Mouse (Mus musculus): ENCODE measurements around the gene Akap6. TPM values are rescaled to one million over a fixed set of nuclear protein-coding genes. Genes with fewer than 3 reads are reported as not detected.

Akap6 gene
- polyA plus RNA-seq, 1 experiment, result 27.4 TPM

GRCm38 (mm10) chr12:52933832-52934231, 234.6 kb downstream of the Akap6 start:
- TF ChIP-seq CTCF (IDR thresholded peaks at IDR 0.05; ENCODE audit: borderline replicate concordance, insufficient read depth, low read depth, low read length), result no peak
- no peak for TF ChIP-seq POLR2A (IDR thresholded peaks at IDR 0.05; ENCODE audit: borderline replicate concordance, insufficient read depth, low read length)
- H3K27me3 ChIP-seq (ENCODE audit: control insufficient read depth, insufficient read depth, low read length), result no peaks in the 10 kb centered on the region
- H3K4me3 ChIP-seq (replicated peaks; ENCODE audit: insufficient read depth, low read depth, low read length), result no peak overlapping the region
- H3K4me1 ChIP-seq (ENCODE audit: control insufficient read depth, insufficient read depth, low read length), result no peaks in the 10 kb centered on the region
- no peak overlapping the region for H3K27ac ChIP-seq (ENCODE audit: insufficient read depth, low read length)
- DNase-seq, result no peak
- 59% methylated on average over 11 of the region's 13 CpGs for WGBS

- WGBS, result 98% methylated on average over 3 of the region's 3 CpGs
- Histone ChIP-seq H3K27me3 (ENCODE audit: control insufficient read depth, insufficient read depth, low read length) (no peaks in the 10 kb centered on the region), H3K4me1 (ENCODE audit: control insufficient read depth, insufficient read depth, low read length) (no peaks in the 10 kb centered on the region), H3K4me3 (replicated peaks; ENCODE audit: insufficient read depth, low read depth, low read length) (no peak overlapping the region), H3K27ac (ENCODE audit: insufficient read depth, low read length) (no peak overlapping the region)
- TF ChIP-seq POLR2A (IDR thresholded peaks at IDR 0.05; ENCODE audit: borderline replicate concordance, insufficient read depth, low read length) (no peak), CTCF (IDR thresholded peaks at IDR 0.05; ENCODE audit: borderline replicate concordance, insufficient read depth, low read depth, low read length) (no peak)
- DNase-seq, result no peak
Measured at GRCm38 (mm10) chr12:52934989-52935388, 235.8 kb downstream of the Akap6 start.

GRCm38 (mm10) chr12:52938786-52939185, 239.6 kb downstream of the Akap6 start:
- TF ChIP-seq POLR2A (IDR thresholded peaks at IDR 0.05; ENCODE audit: borderline replicate concordance, insufficient read depth, low read length) (no peak), CTCF (IDR thresholded peaks at IDR 0.05; ENCODE audit: borderline replicate concordance, insufficient read depth, low read depth, low read length) (no peak)
- no peak overlapping the region for H3K27ac ChIP-seq (ENCODE audit: insufficient read depth, low read length)
- WGBS, result 94% methylated on average over 5 of the region's 5 CpGs
- no peak overlapping the region for H3K4me3 ChIP-seq (replicated peaks; ENCODE audit: insufficient read depth, low read depth, low read length)
- no peak for DNase-seq
- no peaks in the 10 kb centered on the region for H3K4me1 ChIP-seq (ENCODE audit: control insufficient read depth, insufficient read depth, low read length)
- no peaks in the 10 kb centered on the region for H3K27me3 ChIP-seq (ENCODE audit: control insufficient read depth, insufficient read depth, low read length)

GRCm38 (mm10) chr12:52939324-52939946, 240.3 kb downstream of the Akap6 start:
- Histone ChIP-seq H3K4me1 (ENCODE audit: control insufficient read depth, insufficient read depth, low read length) (no peaks in the 10 kb centered on the region), H3K27me3 (ENCODE audit: control insufficient read depth, insufficient read depth, low read length) (no peaks in the 10 kb centered on the region), H3K4me3 (replicated peaks; ENCODE audit: insufficient read depth, low read depth, low read length) (no peak overlapping the region), H3K27ac (ENCODE audit: insufficient read depth, low read length) (no peak overlapping the region)
- TF ChIP-seq CTCF (IDR thresholded peaks at IDR 0.05; ENCODE audit: borderline replicate concordance, insufficient read depth, low read depth, low read length) (no peak), POLR2A (IDR thresholded peaks at IDR 0.05; ENCODE audit: borderline replicate concordance, insufficient read depth, low read length) (no peak)
- WGBS, result 80% methylated on average over 15 of the region's 15 CpGs
- no peak for DNase-seq

GRCm38 (mm10) chr12:52941941-52942340, 242.8 kb downstream of the Akap6 start:
- Histone ChIP-seq H3K27me3 (ENCODE audit: control insufficient read depth, insufficient read depth, low read length) (no peaks in the 10 kb centered on the region), H3K4me1 (ENCODE audit: control insufficient read depth, insufficient read depth, low read length) (no peaks in the 10 kb centered on the region), H3K4me3 (replicated peaks; ENCODE audit: insufficient read depth, low read depth, low read length) (no peak overlapping the region), H3K27ac (ENCODE audit: insufficient read depth, low read length) (no peak overlapping the region)
- WGBS, result 89% methylated on average over 4 of the region's 4 CpGs
- DNase-seq, result no peak
- no peak for TF ChIP-seq POLR2A (IDR thresholded peaks at IDR 0.05; ENCODE audit: borderline replicate concordance, insufficient read depth, low read length)
- no peak for TF ChIP-seq CTCF (IDR thresholded peaks at IDR 0.05; ENCODE audit: borderline replicate concordance, insufficient read depth, low read depth, low read length)

- TF ChIP-seq CTCF (IDR thresholded peaks at IDR 0.05; ENCODE audit: borderline replicate concordance, insufficient read depth, low read depth, low read length), result no peak
- no peak for TF ChIP-seq POLR2A (IDR thresholded peaks at IDR 0.05; ENCODE audit: borderline replicate concordance, insufficient read depth, low read length)
- DNase-seq, result no peak
- Histone ChIP-seq H3K27me3 (ENCODE audit: control insufficient read depth, insufficient read depth, low read length) (no peaks in the 10 kb centered on the region), H3K4me3 (replicated peaks; ENCODE audit: insufficient read depth, low read depth, low read length) (no peak overlapping the region), H3K27ac (ENCODE audit: insufficient read depth, low read length) (no peak overlapping the region), H3K4me1 (ENCODE audit: control insufficient read depth, insufficient read depth, low read length) (no peaks in the 10 kb centered on the region)
- 90% methylated on average over 7 of the region's 7 CpGs for WGBS
Measured at GRCm38 (mm10) chr12:52944274-52944673, 245.1 kb downstream of the Akap6 start.

- no peak for DNase-seq
- WGBS, result 80% methylated on average over 2 of the region's 2 CpGs
Measured at GRCm38 (mm10) chr12:52944949-52945348, 245.8 kb downstream of the Akap6 start.

GRCm38 (mm10) chr12:52950660-52951059, 251.5 kb downstream of the Akap6 start:
- Histone ChIP-seq H3K27ac (ENCODE audit: insufficient read depth, low read length) (no peak overlapping the region), H3K4me1 (ENCODE audit: control insufficient read depth, insufficient read depth, low read length) (no peaks in the 10 kb centered on the region), H3K4me3 (replicated peaks; ENCODE audit: insufficient read depth, low read depth, low read length) (no peak overlapping the region), H3K27me3 (ENCODE audit: control insufficient read depth, insufficient read depth, low read length) (no peaks in the 10 kb centered on the region)
- WGBS, result 92% methylated on average over 4 of the region's 4 CpGs
- TF ChIP-seq POLR2A (IDR thresholded peaks at IDR 0.05; ENCODE audit: borderline replicate concordance, insufficient read depth, low read length) (no peak), CTCF (IDR thresholded peaks at IDR 0.05; ENCODE audit: borderline replicate concordance, insufficient read depth, low read depth, low read length) (no peak)
- DNase-seq, result no peak

More at GRCm38 (mm10) chr12:52944949-52945348, 245.8 kb downstream of the Akap6 start:
- Histone ChIP-seq H3K27ac (ENCODE audit: insufficient read depth, low read length) (no peak overlapping the region), H3K4me3 (replicated peaks; ENCODE audit: insufficient read depth, low read depth, low read length) (no peak overlapping the region), H3K27me3 (ENCODE audit: control insufficient read depth, insufficient read depth, low read length) (no peaks in the 10 kb centered on the region), H3K4me1 (ENCODE audit: control insufficient read depth, insufficient read depth, low read length) (no peaks in the 10 kb centered on the region)
- TF ChIP-seq CTCF (IDR thresholded peaks at IDR 0.05; ENCODE audit: borderline replicate concordance, insufficient read depth, low read depth, low read length) (no peak), POLR2A (IDR thresholded peaks at IDR 0.05; ENCODE audit: borderline replicate concordance, insufficient read depth, low read length) (no peak)
